Mouse (Mus musculus) kidney, adult 9 months (tissue): ENCODE data around the gene Erp27.
A peak's percentile ranks its signal among the peaks of the same experiment; 100 is the strongest.

Experiments
- DNase-seq: peaks from one replicate; pipeline ENCODE4 v3.0.0; 2022

Erp27 gene

GRCm38 (mm10) chr6:136903885-136904470 is 18.0 kb downstream of the Erp27 start:
- no peak for DNase-seq

GRCm38 (mm10) chr6:136902527-136902926 is 19.5 kb downstream of the Erp27 start:
- no peak for DNase-seq

- no peak for DNase-seq
Measured at GRCm38 (mm10) chr6:136901010-136901409, 21.0 kb downstream of the Erp27 start.

GRCm38 (mm10) chr6:136900369-136901009 is 21.5 kb downstream of the Erp27 start:
- DNase-seq: no peak

GRCm38 (mm10) chr6:136898954-136899353 is 23.0 kb downstream of the Erp27 start:
- no peak for DNase-seq

- no peak for DNase-seq
Measured at GRCm38 (mm10) chr6:136898222-136898621, 23.8 kb downstream of the Erp27 start.

GRCm38 (mm10) chr6:136897789-136898188 is 24.2 kb downstream of the Erp27 start:
- DNase-seq: no peak

GRCm38 (mm10) chr6:136894532-136895339 is 27.2 kb downstream of the Erp27 start:
- DNase-seq: peak; percentile 42

GRCm38 (mm10) chr6:136892002-136892401 is 30.0 kb downstream of the Erp27 start:
- no peak for DNase-seq

- DNase-seq: no peak
Measured at GRCm38 (mm10) chr6:136889554-136889953, 32.4 kb downstream of the Erp27 start.

- no peak for DNase-seq
Measured at GRCm38 (mm10) chr6:136889067-136889466, 32.9 kb downstream of the Erp27 start.

GRCm38 (mm10) chr6:136887854-136888253 is 34.1 kb downstream of the Erp27 start:
- DNase-seq: peak; percentile 66

GRCm38 (mm10) chr6:136884766-136885165 is 37.2 kb downstream of the Erp27 start:
- peak; percentile 46 for DNase-seq

- DNase-seq: no peak
Measured at GRCm38 (mm10) chr6:136883961-136884360, 38.0 kb downstream of the Erp27 start.

GRCm38 (mm10) chr6:136883431-136883915 is 38.5 kb downstream of the Erp27 start:
- no peak for DNase-seq

GRCm38 (mm10) chr6:136881678-136882077 is 40.3 kb downstream of the Erp27 start:
- no peak for DNase-seq

GRCm38 (mm10) chr6:136875670-136876069 is 46.3 kb downstream of the Erp27 start, which contains the start of gene Mgp:
Gene Mgp, minus strand, starts transcription at chr6:136875823.
- DNase-seq: no peak

GRCm38 (mm10) chr6:136874599-136874998 is 47.4 kb downstream of the Erp27 start:
- DNase-seq: no peak

- no peak for DNase-seq
Measured at GRCm38 (mm10) chr6:136868921-136869320, 53.1 kb downstream of the Erp27 start.

GRCm38 (mm10) chr6:136866150-136866549 is 55.8 kb downstream of the Erp27 start:
- no peak for DNase-seq

- DNase-seq: no peak
Measured at GRCm38 (mm10) chr6:136865360-136865759, 56.6 kb downstream of the Erp27 start.

- peak; percentile 57 for DNase-seq
Measured at GRCm38 (mm10) chr6:136861020-136861419, 61.0 kb downstream of the Erp27 start.

GRCm38 (mm10) chr6:136858420-136858819 is 63.6 kb downstream of the Erp27 start:
- DNase-seq: no peak

GRCm38 (mm10) chr6:136857873-136858260 is 64.1 kb downstream of the Erp27 start:
- DNase-seq: peak; percentile 48
